Mouse (Mus musculus): ENCODE measurements around the gene Colec11. TPM values are rescaled to one million over a fixed set of nuclear protein-coding genes. Genes with fewer than 3 reads are reported as not detected.

Gene Colec11
- polyA plus RNA-seq, 1 experiment: 0.18 TPM

DNA sequence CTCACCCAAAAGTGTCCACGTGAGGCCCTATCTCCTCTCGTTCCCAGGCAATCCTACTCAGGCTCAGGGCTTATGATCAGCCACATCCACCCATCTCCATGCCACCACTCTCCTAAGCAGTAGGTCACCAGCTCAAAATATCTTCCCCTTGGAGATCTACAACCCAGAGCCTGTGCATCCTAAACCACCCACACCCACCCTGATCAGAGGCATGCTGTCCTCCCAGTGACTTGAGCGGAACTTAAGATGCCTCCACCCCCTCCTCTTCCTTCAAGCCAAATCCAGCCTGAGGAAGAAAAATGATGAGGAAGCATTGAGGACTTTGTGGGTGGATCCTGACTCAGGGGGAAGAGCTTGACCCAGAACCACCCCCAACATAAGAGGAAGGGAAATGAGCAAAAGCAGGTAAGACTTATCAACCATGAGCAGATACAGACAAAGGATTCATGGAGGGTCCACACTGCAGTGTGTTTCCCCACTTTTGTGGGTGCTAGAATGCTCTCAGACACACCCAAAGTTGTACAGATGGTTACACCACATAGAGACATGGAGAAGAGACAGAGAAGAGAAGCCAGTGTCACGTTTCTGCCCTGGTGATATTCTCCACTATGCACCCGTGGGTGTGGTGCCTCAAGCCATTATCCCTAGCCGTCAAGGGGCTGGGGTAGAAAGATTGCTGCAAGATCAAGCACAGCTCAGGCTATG lies 47.7 kb downstream of the Colec11 start:
- WGBS: 76% methylated on average over 6 of the region's 6 CpGs
- Histone ChIP-seq H3K4me1 (ENCODE audit: control insufficient read depth, insufficient read depth, insufficient read length) (no peaks in the 10 kb centered on the region), H3K36me3 (ENCODE audit: control insufficient read depth, insufficient read depth, low read length) (no peaks in the 10 kb centered on the region), H3K4me3 (ENCODE audit: extremely low read depth, insufficient read depth, insufficient read length) (no peak overlapping the region), H3K27ac (ENCODE audit: insufficient read depth, low read length) (no peak overlapping the region), H3K27me3 (ENCODE audit: control insufficient read depth, insufficient read depth, low read length) (no peaks in the 10 kb centered on the region)
- TF ChIP-seq POLR2A (IDR thresholded peaks at IDR 0.05; ENCODE audit: low read depth, low read length): no peak
- no peak for TF ChIP-seq CTCF (IDR thresholded peaks at IDR 0.05; ENCODE audit: extremely low read depth, insufficient read depth, insufficient read length, insufficient replicate concordance)
- no peak for DNase-seq (ENCODE audit: low read depth in 1 of 2, low spot score in 2 of 2)

DNA sequence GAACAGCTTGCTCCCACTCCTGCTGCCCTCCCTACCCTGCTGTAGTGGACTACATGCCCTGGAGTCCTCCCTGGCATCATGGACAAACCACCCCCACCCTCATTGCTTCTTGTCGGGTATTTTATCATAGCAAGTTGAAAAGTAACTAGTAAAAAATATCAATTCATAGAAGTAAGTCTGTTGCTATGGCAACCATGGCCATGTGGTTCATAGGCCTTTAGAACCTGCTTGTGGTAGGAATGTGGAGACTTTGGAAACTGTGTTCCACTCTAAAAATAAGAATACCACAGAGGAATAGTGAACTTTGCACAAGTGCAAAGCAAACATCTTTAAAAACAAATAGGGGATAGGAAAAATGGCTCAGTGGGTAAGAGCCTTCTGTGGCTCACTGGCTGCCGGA lies 50.9 kb downstream of the Colec11 start:
- H3K27ac ChIP-seq (ENCODE audit: insufficient read depth, low read length): no peak overlapping the region
- no peaks in the 10 kb centered on the region for H3K4me1 ChIP-seq (ENCODE audit: control insufficient read depth, insufficient read depth, insufficient read length)
- no peak for DNase-seq (ENCODE audit: low read depth in 1 of 2, low spot score in 2 of 2)
- TF ChIP-seq CTCF (IDR thresholded peaks at IDR 0.05; ENCODE audit: extremely low read depth, insufficient read depth, insufficient read length, insufficient replicate concordance): no peak
- no peak overlapping the region for H3K4me3 ChIP-seq (ENCODE audit: extremely low read depth, insufficient read depth, insufficient read length)
- H3K27me3 ChIP-seq (ENCODE audit: control insufficient read depth, insufficient read depth, low read length): no peaks in the 10 kb centered on the region
- 91% methylated on average over 2 of the region's 2 CpGs for WGBS
- H3K36me3 ChIP-seq (ENCODE audit: control insufficient read depth, insufficient read depth, low read length): no peaks in the 10 kb centered on the region

DNA sequence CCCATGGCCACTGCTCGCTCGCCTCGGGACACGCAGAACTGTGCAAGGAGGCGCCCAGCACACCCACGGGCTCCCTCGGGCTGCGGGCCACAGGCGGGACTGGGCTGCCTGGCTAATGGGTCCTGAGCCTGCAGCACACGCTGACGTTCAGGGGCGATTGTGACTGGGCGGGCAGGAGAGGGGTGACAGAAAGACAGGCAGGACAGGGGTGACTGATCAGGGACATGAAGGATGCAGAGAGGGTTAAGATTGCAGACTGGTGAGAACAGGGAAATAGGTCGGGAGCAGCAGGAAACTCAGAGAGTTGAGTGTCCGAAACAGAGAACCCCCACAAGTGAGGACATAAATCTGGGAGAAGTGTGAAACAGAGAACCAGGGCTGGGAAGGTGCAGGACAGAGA lies 70.9 kb downstream of the Colec11 start, which contains the start of gene Dcdc2c:
Gene Dcdc2c, minus strand, starts transcription at position 101 of the 400 bp plus-strand sequence.
- Histone ChIP-seq H3K4me1 (ENCODE audit: control insufficient read depth, insufficient read depth, insufficient read length) (no peaks in the 10 kb centered on the region), H3K4me3 (ENCODE audit: extremely low read depth, insufficient read depth, insufficient read length) (no peak within 1 kb of the TSS), H3K27ac (ENCODE audit: insufficient read depth, low read length) (no peak within 1 kb of the TSS), H3K27me3 (ENCODE audit: control insufficient read depth, insufficient read depth, low read length) (no peaks in the 10 kb centered on the region), H3K36me3 (ENCODE audit: control insufficient read depth, insufficient read depth, low read length) (no peaks in the 10 kb centered on the region)
- 75% methylated on average over 15 of the region's 15 CpGs for WGBS
- no peak for TF ChIP-seq POLR2A (IDR thresholded peaks at IDR 0.05; ENCODE audit: low read depth, low read length)
- no peak for TF ChIP-seq CTCF (IDR thresholded peaks at IDR 0.05; ENCODE audit: extremely low read depth, insufficient read depth, insufficient read length, insufficient replicate concordance)
- DNase-seq (ENCODE audit: low read depth in 1 of 2, low spot score in 2 of 2): no peak

DNA sequence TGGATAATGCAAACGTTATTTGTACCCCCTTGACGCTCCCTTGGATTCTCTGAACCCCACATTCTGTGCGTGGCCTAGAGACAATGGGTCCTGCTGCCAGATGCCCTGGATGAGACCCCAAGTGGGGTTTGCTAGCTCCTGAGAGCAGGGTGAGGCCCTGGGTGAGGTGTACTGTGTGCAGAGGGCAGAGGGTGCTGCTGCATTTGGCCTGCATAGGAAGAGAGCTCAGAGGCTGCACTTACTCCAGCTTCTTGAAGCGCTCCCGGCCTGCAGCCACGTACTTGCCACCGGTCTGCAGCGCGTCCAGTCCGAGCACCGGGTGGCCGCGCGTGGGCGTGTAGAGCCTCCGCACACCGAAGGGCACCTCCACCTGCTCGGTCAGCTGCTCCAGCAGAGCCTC lies 71.4 kb downstream of the Colec11 start:
- WGBS: 59% methylated on average over 18 of the region's 18 CpGs
- TF ChIP-seq POLR2A (IDR thresholded peaks at IDR 0.05; ENCODE audit: low read depth, low read length) (no peak), CTCF (IDR thresholded peaks at IDR 0.05; ENCODE audit: extremely low read depth, insufficient read depth, insufficient read length, insufficient replicate concordance) (no peak)

DNA sequence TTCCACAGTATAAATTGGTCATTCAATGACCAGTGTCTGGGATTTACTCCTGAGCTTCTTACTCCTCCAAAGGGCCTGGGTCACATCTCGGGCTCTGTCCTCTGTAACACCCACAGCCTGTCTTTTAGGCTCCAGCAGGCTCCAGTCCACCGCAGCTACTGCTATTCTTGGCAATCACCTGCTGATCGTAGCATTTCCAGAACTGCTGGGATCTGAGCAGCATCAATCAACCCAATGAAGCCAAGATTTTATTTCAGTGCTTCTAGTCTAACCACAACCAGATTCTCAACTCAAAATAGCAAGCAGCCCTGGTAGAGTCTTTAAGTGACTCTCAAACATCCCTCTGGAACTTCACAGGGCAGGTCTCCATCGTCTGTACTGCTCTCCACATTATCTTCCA lies 74.3 kb downstream of the Colec11 start:
- no peaks in the 10 kb centered on the region for H3K36me3 ChIP-seq (ENCODE audit: control insufficient read depth, insufficient read depth, low read length)
- TF ChIP-seq CTCF (IDR thresholded peaks at IDR 0.05; ENCODE audit: extremely low read depth, insufficient read depth, insufficient read length, insufficient replicate concordance) (no peak), POLR2A (IDR thresholded peaks at IDR 0.05; ENCODE audit: low read depth, low read length) (no peak)
- no peak overlapping the region for H3K4me3 ChIP-seq (ENCODE audit: extremely low read depth, insufficient read depth, insufficient read length)
- 72% methylated on average over 4 of the region's 4 CpGs for WGBS
- H3K27me3 ChIP-seq (ENCODE audit: control insufficient read depth, insufficient read depth, low read length): no peaks in the 10 kb centered on the region
- no peak for DNase-seq (ENCODE audit: low read depth in 1 of 2, low spot score in 2 of 2)
- H3K4me1 ChIP-seq (ENCODE audit: control insufficient read depth, insufficient read depth, insufficient read length): no peaks in the 10 kb centered on the region
- H3K27ac ChIP-seq (ENCODE audit: insufficient read depth, low read length): no peak overlapping the region

More for the DNA sequence above, 71.4 kb downstream of the Colec11 start:
- Histone ChIP-seq H3K27ac (ENCODE audit: insufficient read depth, low read length) (no peak overlapping the region), H3K4me3 (ENCODE audit: extremely low read depth, insufficient read depth, insufficient read length) (no peak overlapping the region), H3K4me1 (ENCODE audit: control insufficient read depth, insufficient read depth, insufficient read length) (no peaks in the 10 kb centered on the region), H3K36me3 (ENCODE audit: control insufficient read depth, insufficient read depth, low read length) (no peaks in the 10 kb centered on the region), H3K27me3 (ENCODE audit: control insufficient read depth, insufficient read depth, low read length) (no peaks in the 10 kb centered on the region)
- DNase-seq (ENCODE audit: low read depth in 1 of 2, low spot score in 2 of 2): no peak

Other genes with a start within 250 kb of the Colec11 start
- not detected in 2 replicates for gene Dcdc2c, start 71.0 kb downstream of the Colec11 start, polyA plus RNA-seq (2012; rRNA removed)
- not detected in 2 replicates for gene Allc, start 40.9 kb downstream of the Colec11 start, polyA plus RNA-seq (2012; rRNA removed)
- 225 and 315 TPM in 2 replicates for gene Rps7, start 12.6 kb upstream of the Colec11 start, polyA plus RNA-seq (2012; rRNA removed)
- gene Rnaseh1, start 26.2 kb upstream of the Colec11 start, polyA plus RNA-seq (2012; rRNA removed): 10.2 and 10.3 TPM in 2 replicates
- gene Adi1, start 51.9 kb upstream of the Colec11 start, polyA plus RNA-seq (2012; rRNA removed): 6.3 and 7.6 TPM in 2 replicates
- gene Trappc12, start 127.1 kb upstream of the Colec11 start, polyA plus RNA-seq (2012; rRNA removed): 18.7 and 22.0 TPM in 2 replicates
- gene Eipr1, start 128.4 kb upstream of the Colec11 start, polyA plus RNA-seq (2012; rRNA removed): 28.5 and 29.8 TPM in 2 replicates

Data from spleen, adult 2 months (tissue).